Mouse (Mus musculus) activated CD4-positive, CD25-positive, alpha-beta regulatory T cell, adult 4 months (primary cell): ENCODE results near the gene Nbr1. TPM values are rescaled to one million over a fixed set of nuclear protein-coding genes. Genes with fewer than 3 reads are reported as not detected.
"Not testable (repeated sequence)": the region's sequence is repeated elsewhere in the genome, so short reads cannot be mapped to it uniquely, and the experiment has no call there.

Source experiments
- ATAC-seq: one replicate; pipeline ENCODE4 v1.8.0; 2017
- polyA plus RNA-seq, 2 experiments: library from polyadenylated mRNA; unstranded; fragments of 100-300 nt; shearing (Covaris generic); gene quantifications; one replicate each; pipeline ENCODE4 v1.2.1; 2017

The Nbr1 gene
- polyA plus RNA-seq, 2 experiments from 2014 or later: 42.3 to 84.0 TPM

GRCm38 (mm10) chr11:101626995-101627856 is 75.3 kb downstream of the Nbr1 start, which contains the start of gene Rdm1:
Rdm1 (plus strand) TSS chr11:101627195.
- ATAC-seq: peak; percentile 69

GRCm38 (mm10) chr11:101627857-101628559 is 76.1 kb downstream of the Nbr1 start:
- peak; percentile 48 for ATAC-seq

DNA sequence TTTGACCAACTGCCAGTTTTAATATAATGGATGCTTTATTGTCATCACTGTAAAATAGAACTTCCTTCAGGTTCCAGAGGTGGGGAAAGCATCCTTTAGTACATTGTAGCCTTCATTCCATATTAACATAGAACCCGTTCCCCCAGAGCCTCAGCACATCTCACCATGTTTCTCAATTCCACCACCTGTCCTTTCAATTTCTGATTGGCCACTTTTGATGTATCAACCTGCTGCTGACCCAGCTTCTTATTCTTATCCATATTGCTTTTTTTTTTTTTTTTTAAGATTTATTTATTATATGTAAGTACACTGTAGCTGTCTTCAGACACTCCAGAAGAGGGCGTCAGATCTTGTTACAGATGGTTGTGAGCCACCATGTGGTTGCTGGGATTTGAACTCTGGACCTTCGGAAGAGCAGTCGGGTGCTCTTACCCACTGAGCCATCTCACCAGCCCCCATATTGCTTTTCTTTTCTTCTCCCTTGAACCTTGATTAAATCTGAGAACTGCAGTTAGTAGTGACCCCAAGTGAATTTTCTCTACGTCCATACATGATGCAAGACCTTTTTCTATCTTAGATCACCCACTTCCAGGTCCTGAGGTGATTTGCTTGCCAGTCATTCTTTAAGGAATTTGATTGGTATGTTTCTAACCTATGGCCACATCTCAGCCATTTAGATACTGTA is 76.9 kb downstream of the Nbr1 start:
- ATAC-seq: not testable (repeated sequence)

Other genes starting within 250 kb of the Nbr1 start
- 10 to 100 TPM; 79.0 to 81.0 TPM for gene Becn1, start 249.9 kb upstream of the Nbr1 start, polyA plus RNA-seq
- 10 to 100 TPM; 37.1 to 53.3 TPM for gene Psme3, start 235.9 kb upstream of the Nbr1 start, polyA plus RNA-seq
- gene Aoc2, start 227.1 kb upstream of the Nbr1 start, polyA plus RNA-seq: 1 to 10 TPM; 2.1 to 2.5 TPM
- not detected for gene Aoc3, start 221.5 kb upstream of the Nbr1 start, polyA plus RNA-seq
- not detected for gene G6pc, start 184.6 kb upstream of the Nbr1 start, polyA plus RNA-seq
- 10 to 100 TPM; 33.5 to 42.6 TPM for gene Aarsd1, start 134.5 kb upstream of the Nbr1 start, polyA plus RNA-seq
- 1 to 10 TPM in 1 of 2 experiments, not detected in 1; 1.5 TPM for gene Gm27029, start 127.4 kb upstream of the Nbr1 start, polyA plus RNA-seq
- gene Rundc1, start 127.1 kb upstream of the Nbr1 start, polyA plus RNA-seq: 1 to 10 TPM; 5.4 to 8.0 TPM
- 1 to 10 TPM; 1.1 to 4.2 TPM for gene Ptges3l, start 126.8 kb upstream of the Nbr1 start, polyA plus RNA-seq
- gene Rpl27, start 109.9 kb upstream of the Nbr1 start, polyA plus RNA-seq: 100 to 1,000 TPM; 581 to 812 TPM
- 100 to 1,000 TPM; 148 to 179 TPM for gene Ifi35, start 103.7 kb upstream of the Nbr1 start, polyA plus RNA-seq
- gene Rnd2, start 87.2 kb upstream of the Nbr1 start, polyA plus RNA-seq: under 1 TPM; 0.24 to 0.36 TPM
- gene Vat1, start 85.9 kb upstream of the Nbr1 start, polyA plus RNA-seq: 1 to 10 TPM in 1 of 2 experiments, under 1 TPM in 1; 0.60 to 1.5 TPM
- gene Brca1, start 194 bp upstream of the Nbr1 start, polyA plus RNA-seq: 1 to 10 TPM; 5.4 to 5.8 TPM
- 10 to 100 TPM; 13.4 to 13.6 TPM for gene Tmem106a, start 30.1 kb downstream of the Nbr1 start, polyA plus RNA-seq
- not detected for gene Gm11634, start 47.1 kb downstream of the Nbr1 start, polyA plus RNA-seq
- 100 to 1,000 TPM in 1 of 2 experiments, 10 to 100 TPM in 1; 65.1 to 101 TPM for gene Rdm1, start 75.0 kb downstream of the Nbr1 start, polyA plus RNA-seq
- gene Arl4d, start 113.4 kb downstream of the Nbr1 start, polyA plus RNA-seq: under 1 TPM; 0.32 to 0.36 TPM
- 10 to 100 TPM; 23.6 to 25.5 TPM for gene Dhx8, start 180.8 kb downstream of the Nbr1 start, polyA plus RNA-seq
- 1 to 10 TPM in 1 of 2 experiments, not detected in 1; 1.0 TPM for gene Etv4, start 233.2 kb downstream of the Nbr1 start, polyA plus RNA-seq